Mouse (Mus musculus): ENCODE measurements around the gene Ryr2.

The Ryr2 gene

GRCm38 (mm10) chr13:12038676-12039075 is 68.1 kb downstream of the Ryr2 start:
- in situ Hi-C loops (cut with MboI, MseI) = no loop called here

- in situ Hi-C loops (cut with MboI, MseI) = no loop called here
These were observed 69.5 kb downstream of the Ryr2 start for GRCm38 (mm10) chr13:12037241-12037640.

DNA sequence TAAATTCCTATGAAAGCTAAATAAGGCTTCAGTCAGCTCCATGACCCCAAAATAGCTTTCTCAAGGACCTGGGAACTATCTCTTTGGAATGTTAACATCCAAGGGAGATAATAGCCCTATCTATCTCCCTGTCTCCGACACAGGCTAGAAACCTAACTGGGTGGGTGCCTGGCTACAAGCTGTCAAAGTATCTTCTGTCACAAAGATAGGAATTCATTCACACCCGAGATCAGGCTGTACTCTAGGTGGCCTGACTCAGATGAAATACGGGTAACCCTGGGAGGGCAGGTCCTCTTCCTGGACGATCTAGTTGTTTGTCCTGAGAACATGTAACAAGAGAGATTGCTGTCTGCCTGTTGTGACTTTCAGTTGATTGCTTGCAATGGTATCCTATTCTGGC is 69.9 kb downstream of the Ryr2 start:
- in situ Hi-C loops (cut with MboI, MseI) = no loop called here

- in situ Hi-C loops (cut with MboI, MseI) = no loop called here
These were observed 72.8 kb downstream of the Ryr2 start for GRCm38 (mm10) chr13:12033914-12034313.

- in situ Hi-C loops (cut with MboI, MseI) = no loop called here
These were observed 73.5 kb downstream of the Ryr2 start for GRCm38 (mm10) chr13:12033272-12033671.

DNA sequence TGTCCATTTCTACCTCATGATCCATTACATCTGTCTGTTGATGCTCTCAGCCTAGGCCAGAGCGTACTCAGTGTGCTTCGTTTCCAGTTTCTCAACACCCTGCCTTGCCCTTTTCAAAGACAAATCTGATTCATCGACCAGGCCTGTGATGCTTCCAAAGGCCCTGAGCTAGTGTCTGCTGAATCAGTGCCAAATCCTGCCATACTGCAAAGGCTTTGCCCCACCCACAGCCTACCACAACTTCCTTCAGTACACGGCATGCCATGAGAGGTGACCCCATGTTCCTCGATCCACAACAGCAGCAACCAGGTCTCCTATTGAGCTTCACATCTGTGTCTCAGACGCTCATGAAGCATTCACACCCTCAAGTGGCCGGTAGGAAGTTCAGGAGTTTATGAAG is 76.9 kb downstream of the Ryr2 start:
- in situ Hi-C loops (cut with MboI, MseI) = loop anchor here (5.0 kb wide), 1 partner anchor 52 kb away; no protein-coding TSS in a partner anchor

GRCm38 (mm10) chr13:12029326-12029725 is 77.4 kb downstream of the Ryr2 start:
- in situ Hi-C loops (cut with MboI, MseI) = loop anchor here (5.0 kb wide), 1 partner anchor 53 kb away; no protein-coding TSS in a partner anchor

GRCm38 (mm10) chr13:12018046-12018445 is 88.7 kb downstream of the Ryr2 start:
- in situ Hi-C loops (cut with MboI, MseI) = no loop called here

DNA sequence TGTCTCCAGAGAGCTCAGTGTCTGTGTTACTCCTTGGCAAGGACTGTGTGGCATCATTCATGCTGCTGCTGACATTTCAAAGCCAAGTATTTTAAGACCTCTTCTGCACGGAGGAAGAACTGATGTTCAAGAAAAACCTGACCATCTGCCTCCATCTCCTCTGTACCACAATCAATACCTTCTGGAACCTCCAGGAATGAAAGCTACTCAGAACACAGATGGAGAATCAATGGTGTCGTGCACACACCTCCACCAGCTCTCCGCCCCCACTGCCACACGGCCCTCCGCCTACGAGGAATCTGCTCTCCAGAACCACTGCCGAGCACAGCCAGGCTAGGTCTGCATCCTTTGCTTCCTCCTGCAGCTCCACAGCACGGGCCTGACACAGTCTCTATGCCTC is 92.8 kb downstream of the Ryr2 start:
- in situ Hi-C loops (cut with MboI, MseI) = no loop called here

DNA sequence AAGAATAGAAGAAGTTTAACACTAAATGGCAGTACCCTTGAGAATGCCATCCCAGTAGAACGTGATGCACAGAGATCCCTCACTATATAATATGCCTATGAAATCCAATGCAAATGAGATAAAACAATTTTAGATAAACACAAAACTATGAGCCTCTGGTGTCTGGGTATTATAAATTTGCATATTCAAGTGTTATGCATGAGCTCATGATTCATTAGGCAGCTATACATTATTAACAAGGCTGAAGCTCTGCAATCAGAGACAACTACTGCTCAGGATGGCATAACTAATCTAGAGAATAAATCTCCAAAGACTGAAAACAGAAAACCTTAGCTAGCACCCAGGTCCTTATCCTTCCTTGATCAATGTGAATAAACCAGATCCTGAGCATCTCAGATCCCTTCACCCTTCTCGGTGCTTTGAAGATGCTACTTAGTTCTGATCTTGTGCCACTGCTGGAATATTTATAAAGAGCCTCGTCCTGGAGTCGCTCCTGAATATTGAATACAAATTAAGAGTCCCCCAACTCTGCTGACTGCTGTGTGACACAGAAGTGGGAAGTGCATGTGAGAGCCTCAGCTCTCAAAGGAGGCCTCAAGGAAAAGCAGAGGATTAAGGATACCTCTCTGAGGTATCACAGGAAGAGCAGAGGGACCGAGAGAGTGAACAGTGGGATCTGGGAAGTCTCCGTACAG is 97.6 kb downstream of the Ryr2 start:
- in situ Hi-C loops (cut with MboI, MseI) = no loop called here

- in situ Hi-C loops (cut with MboI, MseI) = no loop called here
These were observed 99.2 kb downstream of the Ryr2 start for GRCm38 (mm10) chr13:12007579-12007978.

- in situ Hi-C loops (cut with MboI, MseI) = no loop called here
These were observed 104.9 kb downstream of the Ryr2 start for GRCm38 (mm10) chr13:12001891-12002294.

- in situ Hi-C loops (cut with MboI, MseI) = no loop called here
These were observed 106.9 kb downstream of the Ryr2 start for GRCm38 (mm10) chr13:11999851-12000250.

GRCm38 (mm10) chr13:11997366-11997765 is 109.4 kb downstream of the Ryr2 start:
- in situ Hi-C loops (cut with MboI, MseI) = no loop called here

DNA sequence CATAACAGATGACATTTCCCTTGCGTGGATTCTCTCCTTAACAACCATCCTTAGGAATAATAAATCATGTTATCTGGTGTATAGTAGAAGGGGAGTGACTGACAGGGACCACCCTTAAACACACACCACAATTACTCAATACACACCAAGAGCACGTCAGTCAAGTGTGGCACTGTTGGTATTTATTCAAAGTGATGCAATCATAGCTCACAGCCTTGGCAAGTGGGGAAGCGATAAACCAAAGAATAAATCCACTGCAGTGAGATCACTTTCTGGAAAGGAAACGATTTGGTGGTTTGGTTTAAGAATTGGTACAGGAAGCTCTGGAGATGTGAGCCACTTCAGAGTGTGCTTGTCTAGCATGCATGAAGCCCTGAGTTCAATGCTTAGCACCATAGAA is 119.2 kb downstream of the Ryr2 start:
- in situ Hi-C loops (cut with MboI, MseI) = no loop called here

- in situ Hi-C loops (cut with MboI, MseI) = no loop called here
These were observed 121.7 kb downstream of the Ryr2 start for GRCm38 (mm10) chr13:11985056-11985455.

GRCm38 (mm10) chr13:11978997-11979396 is 127.7 kb downstream of the Ryr2 start:
- in situ Hi-C loops (cut with MboI, MseI) = no loop called here

DNA sequence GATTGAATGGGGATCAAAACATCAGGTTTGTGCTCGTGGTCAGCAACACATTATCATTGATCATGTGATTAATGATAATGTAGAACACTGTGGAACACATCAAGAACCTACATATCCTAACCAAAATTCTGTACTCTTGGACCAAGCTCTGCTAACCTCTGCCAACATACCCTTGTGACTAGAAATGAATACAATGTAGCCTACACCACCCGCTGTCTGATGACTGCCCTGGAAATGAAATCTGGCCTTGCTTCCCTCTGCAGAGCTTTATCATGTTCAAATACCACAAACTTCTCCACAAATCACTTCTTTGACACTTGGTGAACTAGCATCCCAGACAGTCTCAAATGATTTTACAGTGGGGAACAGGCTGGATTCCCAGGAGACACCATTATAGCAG is 128.4 kb downstream of the Ryr2 start:
- in situ Hi-C loops (cut with MboI, MseI) = no loop called here

DNA sequence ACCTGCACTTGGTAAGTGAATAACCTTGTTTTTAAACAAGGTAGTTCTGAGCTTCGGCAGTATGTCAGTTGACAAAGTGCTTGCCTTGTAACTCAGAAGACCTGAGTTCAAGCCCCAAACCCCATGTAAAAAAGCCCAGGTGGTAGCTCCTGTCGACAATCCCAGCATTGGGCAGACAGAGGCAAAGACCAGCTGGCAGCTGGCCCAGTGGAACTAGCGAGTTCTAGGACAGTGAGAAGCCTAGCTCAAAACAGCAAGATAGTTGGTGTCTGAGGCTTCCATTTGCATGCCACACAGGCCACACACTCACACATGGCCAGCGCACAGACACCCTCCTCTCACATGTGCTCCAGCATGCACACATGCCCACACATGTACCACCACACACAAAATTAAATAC is 129.1 kb downstream of the Ryr2 start:
- in situ Hi-C loops (cut with MboI, MseI) = no loop called here

DNA sequence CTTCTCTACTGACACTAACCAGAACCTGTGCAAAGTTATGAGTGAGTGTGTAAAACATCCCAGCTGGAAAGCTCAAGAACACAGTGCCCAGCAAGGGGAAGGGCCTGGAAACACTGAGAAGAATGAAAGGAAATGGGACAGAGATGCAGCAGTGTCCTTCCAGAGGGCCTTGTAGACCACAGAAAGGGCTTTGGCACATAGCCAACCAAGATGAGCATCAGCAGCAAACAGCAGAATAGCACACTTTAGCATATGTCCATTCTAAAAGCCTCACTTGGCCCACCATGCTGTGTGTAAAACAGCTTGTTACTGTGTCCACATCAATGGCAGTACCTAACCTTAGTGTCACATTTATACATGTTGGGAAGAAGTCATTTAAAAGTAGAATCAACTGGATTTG is 142.4 kb downstream of the Ryr2 start:
- in situ Hi-C loops (cut with MboI, MseI) = no loop called here

- in situ Hi-C loops (cut with MboI, MseI) = no loop called here
These were observed 147.1 kb downstream of the Ryr2 start for GRCm38 (mm10) chr13:11959488-11960174.

- in situ Hi-C loops (cut with MboI, MseI) = no loop called here
These were observed 147.9 kb downstream of the Ryr2 start for GRCm38 (mm10) chr13:11958854-11959253.

GRCm38 (mm10) chr13:11958271-11958670 is 148.5 kb downstream of the Ryr2 start:
- in situ Hi-C loops (cut with MboI, MseI) = no loop called here

All from T-helper 2 cell (primary cell).